Mouse (Mus musculus): Measurements from ENCODE around the gene Fam71e1.

GRCm38 (mm10) chr7:44537496-44537895, 41.1 kb downstream of the Fam71e1 start:
- TF ChIP-seq POLR2A (IDR thresholded peaks at IDR 0.05; ENCODE audit: low read depth, low read length) (no peak), CTCF (IDR thresholded peaks at IDR 0.05; ENCODE audit: borderline replicate concordance, insufficient read depth, low read length) (no peak)

Measured in embryonic fibroblast, embryonic 13.5 days (primary cell).